Mouse (Mus musculus): ENCODE data around the gene Pard3.

GRCm38 (mm10) chr8:127175160-127175836 lies 111.6 kb downstream of the Pard3 start:
- TF ChIP-seq POLR2A (IDR thresholded peaks at IDR 0.05; ENCODE audit: extremely low read depth, insufficient read depth, low read length) (no peak), CTCF (IDR thresholded peaks at IDR 0.05; ENCODE audit: extremely low read depth, insufficient read depth, low read length) (no peak)
